Mouse (Mus musculus): ENCODE measurements around the gene Snai3. TPM values are rescaled to one million over a fixed set of nuclear protein-coding genes. Genes with fewer than 3 reads are reported as not detected.

Snai3 gene
- total RNA-seq, 2 experiments from 2014 or later = 0.30 TPM; not detected in 1

DNA sequence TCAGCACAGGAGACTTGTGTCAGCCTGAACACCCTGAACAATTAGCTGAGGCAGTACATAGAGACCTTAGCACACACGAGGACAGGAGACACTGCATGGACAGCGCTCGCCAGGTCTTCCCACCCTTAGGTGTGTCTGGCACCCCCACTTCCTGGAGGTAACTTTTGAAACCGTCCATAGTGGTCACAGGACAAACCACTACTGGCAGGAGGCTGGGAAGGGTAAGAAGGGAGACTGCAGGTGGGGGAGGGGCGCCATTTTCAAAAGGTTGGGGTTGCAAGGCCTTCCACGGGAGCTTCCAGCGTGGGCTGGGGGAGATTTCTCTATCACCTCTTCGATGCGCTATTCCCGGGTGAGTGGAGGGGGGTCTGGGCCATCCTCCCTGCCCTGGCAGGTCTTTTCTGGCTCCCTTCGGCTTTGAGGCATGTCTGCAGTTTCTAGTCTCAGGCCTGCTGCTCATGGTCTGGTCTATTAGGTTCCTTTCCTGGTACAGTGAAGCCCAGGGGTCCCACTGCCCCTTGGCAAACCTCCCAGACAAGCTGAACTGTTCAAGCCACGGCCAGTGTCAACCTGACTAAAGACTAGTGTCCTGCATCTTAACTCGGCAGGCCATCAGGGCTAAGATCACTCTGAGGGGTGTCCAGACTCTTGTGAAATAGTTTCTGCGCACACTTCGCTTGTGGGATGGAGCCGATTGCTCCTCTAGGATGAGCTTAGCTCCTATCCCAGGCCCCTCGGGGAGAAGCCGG, 28.7 kb downstream of the Snai3 start:
- ATAC-seq (replicated peaks; ENCODE audit: poor library complexity) = no peak

DNA sequence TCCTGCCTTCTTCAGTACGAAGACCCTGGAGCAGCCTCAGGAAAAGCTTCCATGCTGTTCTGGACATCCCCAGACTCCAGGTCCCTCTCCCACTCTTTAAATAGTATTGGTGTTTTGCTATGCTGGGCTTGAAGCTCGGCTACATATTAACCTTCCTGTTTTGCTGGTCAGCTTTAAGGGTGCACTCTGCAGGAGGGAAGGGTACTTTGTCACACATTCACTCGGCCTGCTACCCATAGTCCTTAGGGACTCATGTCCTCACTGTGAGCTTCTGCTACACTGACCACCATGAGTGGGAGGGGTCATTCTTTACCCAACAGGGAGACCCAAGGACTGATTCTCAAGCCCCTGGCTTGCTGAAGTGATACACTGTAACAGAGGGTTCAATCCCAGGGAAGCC, 29.9 kb downstream of the Snai3 start:
- no peak for ATAC-seq (replicated peaks; ENCODE audit: poor library complexity)

DNA sequence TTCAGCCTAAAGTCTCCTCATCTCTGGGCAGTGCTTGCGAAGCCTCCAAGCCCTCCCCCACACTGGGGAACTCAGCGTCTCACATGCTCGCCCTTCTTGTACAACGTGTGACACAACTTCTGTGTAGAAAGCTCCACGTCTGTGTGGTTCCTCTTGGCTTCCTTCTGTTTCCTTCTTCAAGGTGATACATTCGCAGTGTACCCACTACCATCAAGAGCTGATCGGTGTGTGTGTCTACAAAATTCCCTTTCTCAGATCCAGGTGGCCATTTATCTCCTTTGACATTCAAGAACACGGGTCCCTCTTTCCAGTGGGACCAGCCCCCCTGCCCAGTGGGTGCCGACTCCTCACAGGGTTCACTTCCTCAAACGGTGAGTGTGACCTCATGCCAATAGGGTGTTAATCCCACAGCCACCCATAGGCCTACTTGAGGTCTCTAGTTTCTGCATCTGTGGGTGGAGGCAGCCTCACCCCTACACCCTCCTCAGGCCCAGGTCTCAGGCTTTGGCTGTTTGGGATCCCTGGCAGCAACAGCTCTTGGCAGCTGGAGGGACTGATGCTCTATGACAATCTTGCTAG, 30.4 kb downstream of the Snai3 start:
- ATAC-seq (replicated peaks; ENCODE audit: poor library complexity) = peak; percentile 76

- no peak for ATAC-seq (replicated peaks; ENCODE audit: poor library complexity)
Measured at GRCm38 (mm10) chr8:122428163-122428562, 32.4 kb downstream of the Snai3 start.

DNA sequence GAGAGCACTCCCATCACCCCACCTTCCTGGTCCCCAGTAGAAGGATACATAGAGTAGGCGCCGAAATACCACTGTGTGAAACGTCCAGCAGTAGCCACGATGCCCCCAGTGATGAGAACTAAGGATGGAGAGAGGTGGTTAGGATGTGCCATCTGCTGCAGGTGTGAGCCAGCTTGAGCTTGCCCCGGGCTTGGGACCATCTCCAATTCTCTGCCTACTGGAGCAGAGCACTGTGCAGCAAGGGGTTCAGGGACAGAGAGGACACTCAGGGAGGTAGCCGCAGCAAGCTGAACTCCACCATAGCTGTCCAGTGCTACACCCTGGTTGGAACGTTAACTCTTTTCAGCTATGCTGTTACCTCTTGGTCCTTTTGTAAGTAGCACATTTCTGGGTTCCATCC, 32.9 kb downstream of the Snai3 start:
- ATAC-seq (replicated peaks; ENCODE audit: poor library complexity) = no peak

- ATAC-seq (replicated peaks; ENCODE audit: poor library complexity) = no peak
Measured at GRCm38 (mm10) chr8:122426145-122426544, 34.4 kb downstream of the Snai3 start.

- no peak for ATAC-seq (replicated peaks; ENCODE audit: poor library complexity)
Measured at GRCm38 (mm10) chr8:122423659-122424058, 36.9 kb downstream of the Snai3 start.

- no peak for ATAC-seq (replicated peaks; ENCODE audit: poor library complexity)
Measured at GRCm38 (mm10) chr8:122423217-122423616, 37.3 kb downstream of the Snai3 start.

GRCm38 (mm10) chr8:122421376-122422070, 39.0 kb downstream of the Snai3 start, which contains the start of gene Il17c:
TSS of gene Il17c (plus strand) at chr8:122422020.
- ATAC-seq (replicated peaks; ENCODE audit: poor library complexity) = no peak

- ATAC-seq (replicated peaks; ENCODE audit: poor library complexity) = no peak
Measured at GRCm38 (mm10) chr8:122419881-122420555, 40.5 kb downstream of the Snai3 start.

DNA sequence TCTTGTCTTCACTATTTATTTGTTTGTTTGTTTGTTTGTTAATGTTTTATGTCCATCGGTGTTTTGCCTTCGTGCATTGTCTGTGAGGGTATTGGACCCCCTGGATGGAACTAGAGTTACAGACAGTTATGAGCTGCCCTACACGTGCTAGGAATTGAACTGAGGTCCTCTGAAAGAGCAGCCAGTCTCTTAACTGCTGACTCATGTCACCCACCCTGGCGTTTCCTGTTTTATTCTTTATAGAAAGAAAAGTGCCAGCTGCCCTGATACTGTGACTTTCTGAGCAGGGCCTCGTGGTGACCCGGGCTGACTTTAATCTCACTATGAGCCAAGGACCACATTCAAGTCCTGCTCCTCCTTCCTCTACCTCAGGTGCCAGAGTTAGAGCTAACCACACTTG, 45.0 kb downstream of the Snai3 start:
- ATAC-seq (replicated peaks; ENCODE audit: poor library complexity) = peak; percentile 42

DNA sequence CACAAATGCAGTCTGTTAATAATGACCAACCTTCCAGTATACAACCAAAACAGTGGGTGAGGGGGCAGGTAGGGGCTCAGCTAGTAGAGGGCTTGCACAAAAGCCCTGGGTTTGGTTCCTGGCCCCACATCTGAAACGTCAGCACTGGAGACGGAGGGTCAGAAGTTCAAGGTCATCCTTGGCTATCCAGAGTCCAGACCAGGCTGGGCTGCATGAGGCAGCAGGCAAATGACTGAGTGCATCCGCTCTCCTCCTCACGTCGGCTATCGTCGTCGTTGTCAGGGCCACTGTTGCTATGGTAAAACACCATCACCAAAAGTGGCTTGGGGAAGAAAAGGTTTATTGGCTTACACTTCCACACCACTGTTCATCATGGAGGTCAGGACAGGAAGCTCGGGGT, 46.2 kb downstream of the Snai3 start:
- ATAC-seq (replicated peaks; ENCODE audit: poor library complexity) = no peak

DNA sequence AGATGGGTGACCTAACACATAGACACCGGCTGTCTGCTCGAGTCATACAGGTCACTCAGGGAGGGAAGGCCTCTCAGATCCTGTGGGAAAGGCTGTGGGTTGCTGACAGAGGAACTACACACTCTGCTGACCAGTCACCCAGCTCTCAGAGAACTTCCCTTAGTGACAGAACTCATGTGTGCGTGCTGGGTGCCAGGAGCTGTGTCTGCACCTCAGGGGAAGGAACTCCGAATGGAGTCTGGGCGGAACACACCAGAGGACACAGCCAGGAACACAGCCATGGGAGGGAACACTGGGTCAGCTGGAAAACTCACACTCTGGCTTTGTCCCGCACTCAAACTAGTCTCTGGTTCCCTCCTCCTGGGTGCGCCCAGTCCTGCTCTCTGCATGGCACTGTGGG, 52.9 kb downstream of the Snai3 start:
- ATAC-seq (replicated peaks; ENCODE audit: poor library complexity) = no peak

DNA sequence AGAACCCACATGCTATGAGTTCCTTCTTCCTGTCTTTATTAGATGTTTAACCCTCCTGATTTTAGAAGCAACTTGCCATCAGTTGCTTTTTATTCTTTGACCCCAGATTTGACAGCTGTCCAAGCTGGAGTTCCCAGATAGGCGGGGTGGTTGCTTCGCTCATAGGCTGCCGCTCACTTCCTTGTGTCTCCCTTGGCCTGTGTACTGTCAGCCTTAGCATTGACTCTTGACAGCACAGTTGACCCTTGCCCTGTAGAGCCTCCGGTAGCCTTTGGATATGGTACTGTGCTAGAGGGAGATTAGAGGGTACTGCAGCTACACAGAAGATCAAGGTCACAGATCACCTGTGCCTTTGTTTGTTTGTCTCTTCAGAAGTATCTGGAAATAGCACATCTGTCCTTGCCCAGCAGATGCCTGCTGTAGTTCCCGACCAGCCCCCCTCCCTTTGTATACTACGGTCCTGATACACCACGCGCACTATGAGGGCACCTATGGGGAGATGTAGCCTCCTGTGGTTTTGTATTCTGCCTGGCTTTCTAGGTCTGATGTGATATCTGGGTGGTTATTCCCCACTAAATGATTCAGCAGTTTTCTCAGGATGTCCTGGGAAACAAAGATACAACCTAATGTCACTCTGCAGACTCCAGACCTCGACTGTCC, 55.3 kb downstream of the Snai3 start:
- ATAC-seq (replicated peaks; ENCODE audit: poor library complexity) = peak; percentile 54

Other genes with a start within 250 kb of the Snai3 start
- 12.2 and 21.6 TPM in 2 replicates for gene Zfpm1, start 178.6 kb downstream of the Snai3 start, total RNA-seq (2015)
- gene Zfpm1, start 178.6 kb downstream of the Snai3 start, total RNA-seq (2017) = 9.9 and 20.3 TPM in 2 replicates
- gene Trhr2, start 100.0 kb downstream of the Snai3 start, total RNA-seq (2015) = not detected in 2 replicates
- not detected in 2 replicates for gene Trhr2, start 100.0 kb downstream of the Snai3 start, total RNA-seq (2017)
- gene Zc3h18, start 84.1 kb downstream of the Snai3 start, total RNA-seq (2015) = 26.1 and 27.2 TPM in 2 replicates
- gene Zc3h18, start 84.1 kb downstream of the Snai3 start, total RNA-seq (2017) = 55.6 and 67.3 TPM in 2 replicates
- gene Il17c, start 38.7 kb downstream of the Snai3 start, total RNA-seq (2015) = not detected in 2 replicates
- gene Il17c, start 38.7 kb downstream of the Snai3 start, total RNA-seq (2017) = not detected in 2 replicates
- gene Cyba, start 27.8 kb downstream of the Snai3 start, total RNA-seq (2015) = 123 and 166 TPM in 2 replicates
- 94.4 and 117 TPM in 2 replicates for gene Cyba, start 27.8 kb downstream of the Snai3 start, total RNA-seq (2017)
- 3.4 and 3.8 TPM in 2 replicates for gene Mvd, start 17.3 kb downstream of the Snai3 start, total RNA-seq (2015)
- gene Mvd, start 17.3 kb downstream of the Snai3 start, total RNA-seq (2017) = 3.2 and 5.6 TPM in 2 replicates
- gene Rnf166, start 15.3 kb upstream of the Snai3 start, total RNA-seq (2015) = 26.6 and 33.3 TPM in 2 replicates
- 32.8 and 33.2 TPM in 2 replicates for gene Rnf166, start 15.3 kb upstream of the Snai3 start, total RNA-seq (2017)
- 17.3 and 26.8 TPM in 2 replicates for gene Ctu2, start 15.4 kb upstream of the Snai3 start, total RNA-seq (2015)
- gene Ctu2, start 15.4 kb upstream of the Snai3 start, total RNA-seq (2017) = 11.2 and 14.9 TPM in 2 replicates
- gene Piezo1, start 90.6 kb upstream of the Snai3 start, total RNA-seq (2015) = 25.8 and 38.5 TPM in 2 replicates
- 15.5 and 22.3 TPM in 2 replicates for gene Piezo1, start 90.6 kb upstream of the Snai3 start, total RNA-seq (2017)
- gene Cdt1, start 107.3 kb upstream of the Snai3 start, total RNA-seq (2015) = 52.4 and 62.0 TPM in 2 replicates
- 40.8 and 49.6 TPM in 2 replicates for gene Cdt1, start 107.3 kb upstream of the Snai3 start, total RNA-seq (2017)
- gene Aprt, start 116.2 kb upstream of the Snai3 start, total RNA-seq (2015) = 258 and 268 TPM in 2 replicates
- 117 and 152 TPM in 2 replicates for gene Aprt, start 116.2 kb upstream of the Snai3 start, total RNA-seq (2017)
- gene Galns, start 150.7 kb upstream of the Snai3 start, total RNA-seq (2015) = 30.3 and 31.8 TPM in 2 replicates
- 32.2 and 33.1 TPM in 2 replicates for gene Galns, start 150.7 kb upstream of the Snai3 start, total RNA-seq (2017)
- 41.5 and 52.4 TPM in 2 replicates for gene Trappc2l, start 150.9 kb upstream of the Snai3 start, total RNA-seq (2015)
- gene Trappc2l, start 150.9 kb upstream of the Snai3 start, total RNA-seq (2017) = 18.0 and 27.9 TPM in 2 replicates
- 0.12 TPM in 1 of 2 replicates, not detected in the other for gene Pabpn1l, start 162.0 kb upstream of the Snai3 start, total RNA-seq (2015)
- gene Pabpn1l, start 162.0 kb upstream of the Snai3 start, total RNA-seq (2017) = not detected in 2 replicates
- gene Cbfa2t3, start 238.4 kb upstream of the Snai3 start, total RNA-seq (2015) = 19.6 and 20.7 TPM in 2 replicates
- gene Cbfa2t3, start 238.4 kb upstream of the Snai3 start, total RNA-seq (2017) = 11.8 and 12.3 TPM in 2 replicates

Measured in megakaryocyte progenitor cell, adult 5-6 weeks (primary cell).